Mouse (Mus musculus): Measurements from ENCODE around the gene Tbc1d2.

GRCm38 (mm10) chr4:46605451-46605850 lies 44.6 kb downstream of the Tbc1d2 start:
- TF ChIP-seq CTCF (conservative IDR thresholded peaks at IDR 0.05; ENCODE audit: low read length) (no peak), NANOG (IDR thresholded peaks at IDR 0.05; ENCODE audit: borderline replicate concordance, low read length) (no peak)
